Mouse (Mus musculus): ENCODE results near the gene Cracr2a. TPM values are rescaled to one million over a fixed set of nuclear protein-coding genes. Genes with fewer than 3 reads are reported as not detected.

The Cracr2a gene
- polyA plus RNA-seq, 1 experiment from 2014 or later = 1.6 TPM

GRCm38 (mm10) chr6:127717239-127718137 is 156.3 kb downstream of the Cracr2a start:
- Histone ChIP-seq H3K36me3 (no peaks in the 10 kb centered on the region), H3K27ac (no peak overlapping the region), H3K4me3 (no peak overlapping the region), H3K4me2 (replicated peaks) (no peak overlapping the region), H3K4me1 (peaks cover 15% of the 10 kb centered on the region), H3K9me3 (no peaks in the 10 kb centered on the region), H3K9ac (no peak overlapping the region), H3K27me3 (no peaks in the 10 kb centered on the region; the same call in 1 of the 2 replicates)
- ATAC-seq (ENCODE audit: low FRiP score, low read depth) = peak; percentile 35; the same call in 1 of the 2 replicates
- 47% methylated on average over 21 of the region's 21 CpGs for WGBS

- H3K27ac ChIP-seq = no peak overlapping the region
- no peaks in the 10 kb centered on the region for H3K9me3 ChIP-seq
- no peak for ATAC-seq (ENCODE audit: low FRiP score, low read depth)
- 86% methylated on average over 14 of the region's 14 CpGs for WGBS
- no peak overlapping the region for H3K4me2 ChIP-seq (replicated peaks)
- no peaks in the 10 kb centered on the region for H3K36me3 ChIP-seq
- H3K9ac ChIP-seq = no peak overlapping the region
- no peaks in the 10 kb centered on the region; the same call in 1 of the 2 replicates for H3K27me3 ChIP-seq
- H3K4me3 ChIP-seq = no peak overlapping the region
- peaks cover 9% of the 10 kb centered on the region for H3K4me1 ChIP-seq
Measured at GRCm38 (mm10) chr6:127719875-127720274, 158.7 kb downstream of the Cracr2a start.

DNA sequence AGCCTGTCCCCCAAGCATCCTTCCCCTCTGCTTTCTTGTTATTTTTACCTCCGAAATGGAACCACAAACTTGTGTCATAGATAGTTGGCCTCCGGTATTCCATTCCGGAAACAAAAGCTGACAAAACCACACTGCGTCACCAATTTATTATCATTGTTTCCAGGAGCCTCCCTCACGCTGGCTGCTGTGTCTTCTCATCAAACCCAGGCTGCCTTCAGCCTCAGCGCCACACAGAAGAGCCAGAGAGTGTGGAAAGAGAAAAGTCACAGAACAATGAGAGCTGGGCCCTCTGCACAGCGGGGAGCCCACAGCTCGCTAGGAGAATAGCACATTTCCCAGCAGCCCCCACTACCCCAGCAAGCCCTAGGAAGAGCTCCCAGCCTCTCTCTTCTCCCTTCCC is 162.0 kb downstream of the Cracr2a start:
- no peaks in the 10 kb centered on the region for H3K9me3 ChIP-seq
- no peak overlapping the region for H3K4me2 ChIP-seq (replicated peaks)
- no peaks in the 10 kb centered on the region; the same call in 1 of the 2 replicates for H3K27me3 ChIP-seq
- no peaks in the 10 kb centered on the region for H3K36me3 ChIP-seq
- 59% methylated on average over 8 of the region's 8 CpGs for WGBS
- no peak for ATAC-seq (ENCODE audit: low FRiP score, low read depth)
- no peak overlapping the region for H3K9ac ChIP-seq
- no peaks in the 10 kb centered on the region for H3K4me1 ChIP-seq
- H3K4me3 ChIP-seq = no peak overlapping the region
- no peak overlapping the region for H3K27ac ChIP-seq

Other genes with a start within 250 kb of the Cracr2a start
- gene Parp11, start 114.5 kb upstream of the Cracr2a start, polyA plus RNA-seq (2015; fragmentation: Nextera tagmentation; extraction: Ambion mirVana) = 29.8 and 31.3 TPM in 2 replicates
- 0.11 and 0.17 TPM in 2 replicates for gene Prmt8, start 208.1 kb downstream of the Cracr2a start, polyA plus RNA-seq (2015; fragmentation: Nextera tagmentation; extraction: Ambion mirVana)

Measured in limb, embryonic 13.5 days (tissue).